Mouse (Mus musculus) gastrocnemius, postnatal 14 days (tissue): ENCODE measurements around the gene Tnfrsf14. TPM values are rescaled to one million over a fixed set of nuclear protein-coding genes. Genes with fewer than 3 reads are reported as not detected.

ENCODE experiments used
- DNase-seq: peaks from one replicate; pipeline ENCODE4 v3.0.0; 2021; ENCODE audit warnings: mixed read lengths
- intact Hi-C: fragments of 180-260 bp; cut with DNase I; formaldehyde crosslinking; loops from one replicate; pipeline ENCODE4 v1.15.1; 2025; ENCODE audit warnings: low total_unique reads
- total RNA-seq, 2 experiments: library from RNA; stranded (reverse); gene quantifications; 2 replicates each; pipeline ENCODE4 v1.2.3; 2021

The Tnfrsf14 gene
- total RNA-seq, 2 experiments from 2014 or later = 1.4 to 1.9 TPM

DNA sequence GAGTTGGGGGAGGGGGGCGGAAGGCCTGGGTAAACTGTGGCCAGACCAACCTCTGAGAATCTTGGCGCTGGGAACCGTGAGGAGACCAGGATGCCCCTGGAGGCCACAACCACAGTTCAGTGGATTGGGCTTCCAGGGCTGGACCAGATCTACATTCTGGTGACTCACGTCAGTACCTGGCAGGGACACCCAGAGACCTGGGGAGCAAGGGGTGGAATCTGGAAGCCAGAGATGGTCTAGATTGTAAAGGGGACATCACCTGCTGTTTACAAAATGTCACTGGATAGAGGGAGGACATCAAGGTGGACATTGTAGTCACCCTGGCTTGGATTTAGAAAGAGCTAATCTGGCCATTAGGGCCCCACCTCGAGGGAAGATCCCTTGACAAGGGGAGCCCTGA is 32.8 kb downstream of the Tnfrsf14 start:
- intact Hi-C loops = no loop called here
- no peak for DNase-seq

- intact Hi-C loops = no loop called here
- no peak for DNase-seq
These were observed 37.5 kb downstream of the Tnfrsf14 start for GRCm38 (mm10) chr4:154890887-154891286.

DNA sequence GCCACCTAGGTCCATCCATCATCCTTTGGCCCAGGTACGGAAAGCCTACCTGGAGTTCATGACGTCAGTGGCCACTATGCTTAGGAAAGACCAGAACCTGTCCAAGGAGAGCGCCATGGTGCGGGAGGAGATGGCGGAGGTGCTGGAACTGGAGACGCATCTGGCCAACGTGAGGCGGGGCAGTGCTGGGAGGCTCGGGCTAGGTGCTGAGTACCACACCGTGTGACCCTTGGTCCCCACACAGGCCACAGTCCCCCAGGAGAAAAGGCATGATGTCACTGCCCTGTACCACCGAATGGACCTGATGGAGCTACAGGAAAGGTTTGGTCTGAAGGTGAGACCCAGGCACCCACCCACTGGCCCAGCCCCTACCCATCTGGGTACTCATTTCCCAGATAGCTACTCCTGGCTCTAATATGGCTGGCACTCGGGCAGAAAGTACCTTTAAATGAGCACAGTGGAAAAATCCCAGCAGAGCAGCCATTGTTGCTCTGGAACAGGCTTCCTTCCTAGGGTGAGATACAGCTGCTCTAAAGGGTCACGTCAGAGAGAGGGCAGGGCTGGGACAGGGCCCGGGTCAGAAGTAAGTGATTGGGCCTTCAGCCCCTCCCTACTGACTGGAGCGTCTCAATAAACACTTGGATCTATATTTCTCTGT is 40.6 kb downstream of the Tnfrsf14 start:
- DNase-seq = no peak
- intact Hi-C loops = no loop called here

DNA sequence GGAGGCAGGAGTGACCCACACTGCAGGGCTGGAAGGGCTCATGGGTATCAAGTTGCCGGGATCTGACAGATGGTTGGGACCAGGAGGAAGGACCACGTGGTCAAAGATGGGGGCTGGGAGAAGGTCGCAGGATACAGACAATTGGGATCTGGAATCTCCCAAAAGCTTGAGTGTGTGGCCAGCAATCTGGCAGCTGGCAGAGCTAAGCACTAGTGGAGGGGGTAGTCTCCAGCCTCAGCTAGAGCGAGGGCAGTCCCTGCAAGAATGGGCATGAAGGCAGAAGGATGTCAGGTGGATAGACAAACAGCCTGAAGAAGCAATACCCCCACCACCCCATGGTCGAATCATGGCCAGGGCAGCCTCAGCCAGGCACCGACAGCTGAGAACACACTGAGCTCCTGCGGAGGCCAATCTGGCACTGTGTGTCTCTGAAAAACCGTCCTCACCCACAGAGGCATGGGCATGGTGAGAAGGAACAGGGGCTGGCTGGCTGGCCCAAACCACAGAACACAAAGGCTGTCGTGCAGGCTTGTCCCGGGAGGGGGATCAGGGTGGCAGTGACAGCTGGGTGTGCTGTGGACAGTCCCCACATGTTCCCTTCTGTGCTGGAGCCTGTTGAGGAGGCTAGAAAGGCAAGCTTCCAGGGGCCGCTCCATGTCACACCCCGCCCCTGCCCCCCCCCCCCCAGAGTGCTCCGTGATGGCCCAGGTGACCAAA is 41.3 kb downstream of the Tnfrsf14 start:
- peak; percentile 32 for DNase-seq
- intact Hi-C loops = no loop called here

DNA sequence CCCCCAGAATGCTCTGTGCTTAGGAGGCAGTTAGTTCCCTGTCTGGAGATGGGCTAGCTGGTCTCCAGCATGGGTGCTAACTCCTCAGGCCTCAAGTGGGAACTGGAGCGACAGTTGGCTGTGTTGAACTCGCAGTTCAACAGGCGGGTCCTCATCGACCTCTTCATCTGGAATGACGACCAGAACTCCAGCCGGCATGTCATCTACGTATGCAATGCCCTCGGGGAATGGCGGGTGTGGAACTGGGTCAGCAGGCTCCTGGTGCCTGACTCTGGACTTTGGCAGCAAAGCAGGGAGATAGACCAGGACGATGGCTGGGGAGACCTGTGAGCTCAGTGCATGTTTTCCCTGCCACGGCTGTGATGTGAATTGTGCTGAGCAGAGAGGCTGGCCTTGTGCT is 42.9 kb downstream of the Tnfrsf14 start:
- intact Hi-C loops = no loop called here
- no peak for DNase-seq

- DNase-seq = no peak
- intact Hi-C loops = no loop called here
These were observed 46.2 kb downstream of the Tnfrsf14 start for GRCm38 (mm10) chr4:154882014-154882659.

DNA sequence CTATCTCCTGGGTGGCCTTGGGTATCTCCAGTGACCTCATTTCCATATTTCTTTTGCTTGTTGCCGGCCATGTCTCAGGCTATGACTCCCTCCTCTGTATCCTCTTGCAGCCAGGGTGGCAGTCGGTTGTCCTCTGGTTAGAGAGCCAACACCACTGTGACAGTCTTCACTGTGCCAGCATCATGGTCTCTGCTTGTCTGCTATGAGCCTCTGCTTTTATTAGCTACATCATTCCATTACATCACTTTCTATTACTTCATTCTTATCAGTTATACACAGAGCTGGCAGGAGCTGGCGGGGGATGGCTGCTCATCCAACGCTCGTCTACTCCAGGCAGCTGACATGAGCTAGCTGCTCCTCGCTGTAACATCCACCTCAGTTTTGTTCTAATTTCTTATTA is 47.6 kb downstream of the Tnfrsf14 start:
- DNase-seq = peak; percentile 2
- intact Hi-C loops = no loop called here

DNA sequence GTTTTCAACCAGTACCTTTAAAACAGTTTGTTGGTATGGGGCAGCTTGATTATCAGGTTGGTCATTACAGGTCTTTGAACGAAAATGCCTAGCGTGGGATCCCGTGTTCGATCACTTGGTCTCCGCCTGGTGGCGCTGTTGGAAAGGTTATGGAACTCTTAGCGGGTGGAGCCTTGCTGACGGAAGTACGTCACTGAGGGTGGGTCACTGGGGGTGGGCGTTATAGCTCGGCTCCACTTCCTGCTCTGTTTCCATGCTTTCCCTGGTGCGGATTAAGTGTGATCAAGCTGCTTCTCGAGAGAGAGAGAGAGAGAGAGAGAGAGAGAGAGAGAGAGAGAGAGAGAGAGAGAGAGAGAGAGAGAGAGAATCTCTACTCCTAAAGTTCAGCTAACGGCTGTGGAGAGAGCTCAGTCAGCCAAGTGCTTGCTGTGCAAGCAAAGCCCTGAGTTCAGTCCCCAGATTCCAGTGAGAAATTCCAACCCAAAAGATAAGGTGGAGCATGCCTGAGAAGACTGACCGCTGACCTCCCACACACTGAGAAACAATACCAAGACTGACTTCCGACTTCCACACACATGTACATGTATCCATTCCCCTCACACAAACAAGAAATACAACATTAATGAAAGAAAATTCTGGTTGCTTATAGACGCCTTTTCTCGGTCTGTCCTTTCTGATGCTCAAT is 50.4 kb downstream of the Tnfrsf14 start:
- intact Hi-C loops = loop anchor here (5.0 to 10.0 kb wide), 2 partner anchors 34 to 67 kb away; no protein-coding TSS in a partner anchor
- peak; percentile 91 for DNase-seq

DNA sequence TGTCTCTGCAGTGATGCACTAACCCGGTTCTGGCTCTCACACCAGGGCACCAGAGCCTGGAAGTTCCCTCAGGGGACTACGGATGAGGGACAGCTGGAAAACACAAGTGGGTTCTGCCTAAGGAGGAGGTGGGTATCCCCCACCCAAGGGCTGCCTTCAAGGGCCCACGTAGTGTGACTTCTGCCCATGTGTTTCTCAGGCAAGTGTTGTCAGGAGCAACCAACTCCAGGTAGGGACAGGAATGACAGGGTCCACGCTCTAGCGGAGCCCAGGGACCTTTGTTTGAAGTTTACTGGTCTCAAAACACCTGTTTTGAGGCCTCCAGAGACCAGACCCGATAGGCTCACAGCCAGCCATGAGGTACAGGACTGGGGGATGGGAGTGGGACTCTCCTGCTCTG is 55.2 kb downstream of the Tnfrsf14 start:
- intact Hi-C loops = loop anchor here (5.0 to 10.0 kb wide), 2 partner anchors 72 to 189 kb away; no protein-coding TSS in a partner anchor
- no peak for DNase-seq

Other genes with a start within 250 kb of the Tnfrsf14 start
- not detected for gene Ttc34, start 91.1 kb downstream of the Tnfrsf14 start, total RNA-seq
- gene Mmel1, start 59.0 kb downstream of the Tnfrsf14 start, total RNA-seq = under 1 TPM; 0.49 to 0.68 TPM
- 100 to 1,000 TPM; 110 to 112 TPM for gene Fam213b, start 29.4 kb downstream of the Tnfrsf14 start, total RNA-seq
- under 1 TPM in 1 of 2 experiments, not detected in 1; 0.16 TPM for gene Hes5, start 32.4 kb upstream of the Tnfrsf14 start, total RNA-seq
- 10 to 100 TPM; 24.1 to 31.4 TPM for gene Pank4, start 35.6 kb upstream of the Tnfrsf14 start, total RNA-seq
- under 1 TPM in 1 of 2 experiments, not detected in 1; 0.04 TPM for gene Plch2, start 128.2 kb upstream of the Tnfrsf14 start, total RNA-seq
- 10 to 100 TPM; 10.7 to 11.3 TPM for gene Pex10, start 138.5 kb upstream of the Tnfrsf14 start, total RNA-seq
- 10 to 100 TPM; 48.1 to 48.8 TPM for gene Rer1, start 157.8 kb upstream of the Tnfrsf14 start, total RNA-seq
- 1 to 10 TPM; 2.3 to 2.9 TPM for gene Morn1, start 158.0 kb upstream of the Tnfrsf14 start, total RNA-seq